Mouse (Mus musculus) liver, embryonic 14.5 days (tissue): ENCODE results near the gene Pcdh17.

Experiments used
- CTCF ChIP-seq: IDR thresholded peaks from 2 replicates; pipeline ENCODE4 v1.5.1; 2016; ENCODE audit warnings: antibody characterized with exemption, low read depth, control low read depth
- EP300 ChIP-seq: IDR thresholded peaks from 2 replicates; pipeline ENCODE4 v1.6.1; 2016; ENCODE audit warnings: antibody characterized with exemption, low read depth

DNA sequence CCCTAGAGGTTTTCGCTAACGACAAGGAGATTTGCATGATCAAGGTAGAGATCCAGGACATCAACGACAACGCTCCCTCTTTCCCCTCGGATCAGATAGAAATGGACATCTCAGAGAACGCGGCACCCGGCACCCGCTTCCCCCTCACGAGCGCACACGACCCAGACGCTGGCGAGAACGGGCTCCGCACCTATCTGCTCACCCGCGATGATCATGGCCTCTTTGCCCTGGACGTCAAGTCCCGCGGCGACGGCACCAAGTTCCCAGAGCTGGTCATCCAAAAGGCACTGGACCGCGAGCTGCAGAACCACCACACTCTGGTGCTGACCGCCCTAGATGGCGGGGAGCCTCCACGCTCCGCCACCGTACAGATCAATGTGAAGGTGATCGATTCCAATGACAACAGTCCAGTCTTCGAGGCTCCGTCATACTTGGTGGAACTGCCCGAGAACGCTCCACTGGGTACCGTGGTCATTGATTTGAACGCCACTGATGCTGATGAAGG, 3.1 kb downstream of the Pcdh17 start:
- TF ChIP-seq CTCF (no peak), EP300 (no peak)
